Mouse (Mus musculus): ENCODE measurements around the gene Gm28038.

DNA sequence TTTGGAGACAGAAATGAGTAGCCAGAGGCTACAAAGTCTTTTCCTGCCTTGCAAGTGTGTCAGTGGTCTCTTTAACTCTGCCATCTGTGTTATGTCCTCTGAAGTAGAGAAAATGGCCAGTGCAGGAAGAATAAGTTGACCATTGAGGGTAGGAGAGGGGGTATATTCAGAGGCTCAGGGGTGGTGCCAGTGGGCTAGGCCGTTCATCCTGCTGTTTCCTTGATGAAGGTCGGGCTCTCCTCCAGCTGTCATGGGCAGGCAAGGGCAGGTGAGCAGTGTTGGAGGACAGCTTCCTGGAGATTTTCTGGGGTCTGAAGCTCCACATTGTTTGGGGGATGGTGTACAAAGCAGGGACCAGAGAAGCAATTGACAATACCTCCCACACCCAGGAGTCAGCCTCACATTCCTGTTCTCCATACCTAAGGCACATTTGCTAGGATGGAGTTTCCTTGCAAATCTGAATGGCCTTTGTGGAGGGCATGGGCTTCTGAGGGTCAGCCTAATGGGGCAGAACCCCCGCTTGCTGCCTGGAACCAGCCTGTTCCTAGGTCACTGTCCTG is 41.9 kb upstream of the Gm28038 start:
- no peak for TF ChIP-seq CTCF (IDR thresholded peaks at IDR 0.05; ENCODE audit: insufficient read depth, low read length)
- no peak; the same call in 1 of the 2 replicates for TF ChIP-seq POLR2A (IDR thresholded peaks at IDR 0.05; ENCODE audit: borderline replicate concordance, extremely low read depth, low read depth, low read length)
